Mouse (Mus musculus): ENCODE measurements at regions not wholly inside any gene's neighbourhood (a gene's known extent, or its start where the extent isn't known, plus 50 kb on each side); places are given as distances from the start of the nearest gene placed in this dataset.

DNA sequence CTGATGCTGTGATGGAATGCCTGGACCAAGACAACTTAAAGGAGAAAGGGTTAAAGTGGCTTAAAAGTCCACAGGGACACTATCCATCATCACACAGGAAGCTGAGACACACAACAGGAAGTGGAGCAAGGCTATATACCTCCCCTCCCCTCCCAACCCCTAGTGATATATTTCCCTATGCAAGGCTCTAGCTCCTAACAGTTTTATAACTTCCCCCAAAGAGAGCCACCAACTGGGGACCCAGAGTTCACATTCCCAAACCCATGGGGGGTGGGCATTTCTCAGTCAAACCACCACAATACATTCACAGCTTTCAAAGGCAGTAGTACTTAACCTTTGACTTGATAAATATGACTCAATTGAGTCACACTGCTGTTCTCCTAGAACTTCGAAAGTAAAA lies 88.6 kb upstream of the Tdrd3 start:
- Histone ChIP-seq H3K4me1 (ENCODE audit: control insufficient read depth, insufficient read depth, low read length) (no peaks in the 10 kb centered on the region), H3K4me3 (ENCODE audit: low read length) (no peak overlapping the region), H3K9ac (ENCODE audit: low read depth, low read length) (no peak overlapping the region), H3K9me3 (ENCODE audit: control insufficient read depth, low read length) (no peaks in the 10 kb centered on the region), H3K36me3 (ENCODE audit: control insufficient read depth, insufficient read depth, low read length) (no peaks in the 10 kb centered on the region), H3K4me2 (ENCODE audit: low read depth, low read length) (no peak overlapping the region), H3K27me3 (replicated peaks; ENCODE audit: control insufficient read depth, insufficient read depth, low read length) (no peaks in the 10 kb centered on the region), H3K27ac (ENCODE audit: low read length) (no peak overlapping the region)
- no peak for ATAC-seq
- WGBS, result 44% methylated on average over 1 of the region's 1 CpGs

DNA sequence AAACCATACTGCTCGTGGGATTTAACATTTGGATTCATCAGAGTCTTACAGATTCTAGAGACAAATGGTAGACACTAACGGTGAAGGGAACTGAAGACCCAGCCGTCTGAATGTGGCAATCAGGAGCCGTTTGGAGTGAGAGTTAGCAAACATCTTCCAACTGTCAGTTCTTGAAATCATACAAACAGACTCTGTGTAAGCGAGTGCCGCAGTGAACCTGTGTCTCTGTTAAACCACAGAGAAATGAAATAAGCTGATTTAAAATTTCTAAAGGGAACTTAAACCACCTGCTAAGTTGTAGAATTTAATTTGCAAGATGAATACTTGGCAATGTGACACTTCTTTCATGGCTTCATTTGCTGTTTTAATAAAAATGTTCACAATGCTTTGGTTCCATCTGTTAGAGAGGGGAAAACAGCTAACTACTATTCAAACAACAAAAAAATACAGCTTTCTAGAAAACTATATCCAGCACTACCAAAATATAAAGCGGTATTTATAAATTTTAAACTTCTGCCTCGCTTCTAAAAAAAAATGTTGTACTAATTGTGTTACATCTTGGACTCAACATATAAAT lies 78.4 kb upstream of the Tdrd3 start:
- no peaks in the 10 kb centered on the region for H3K9me3 ChIP-seq (ENCODE audit: control insufficient read depth, low read length)
- whole genome bisulfite sequencing, result 79% methylated on average over 8 of the region's 8 CpGs
- H3K4me1 ChIP-seq (ENCODE audit: control insufficient read depth, insufficient read depth, low read length), result no peaks in the 10 kb centered on the region
- no peaks in the 10 kb centered on the region for H3K27me3 ChIP-seq (replicated peaks; ENCODE audit: control insufficient read depth, insufficient read depth, low read length)
- ATAC-seq, result no peak
- H3K4me3 ChIP-seq (ENCODE audit: low read length), result no peak overlapping the region
- H3K9ac ChIP-seq (ENCODE audit: low read depth, low read length), result no peak overlapping the region
- no peak overlapping the region for H3K27ac ChIP-seq (ENCODE audit: low read length)
- no peak overlapping the region for H3K4me2 ChIP-seq (ENCODE audit: low read depth, low read length)
- no peaks in the 10 kb centered on the region for H3K36me3 ChIP-seq (ENCODE audit: control insufficient read depth, insufficient read depth, low read length)

DNA sequence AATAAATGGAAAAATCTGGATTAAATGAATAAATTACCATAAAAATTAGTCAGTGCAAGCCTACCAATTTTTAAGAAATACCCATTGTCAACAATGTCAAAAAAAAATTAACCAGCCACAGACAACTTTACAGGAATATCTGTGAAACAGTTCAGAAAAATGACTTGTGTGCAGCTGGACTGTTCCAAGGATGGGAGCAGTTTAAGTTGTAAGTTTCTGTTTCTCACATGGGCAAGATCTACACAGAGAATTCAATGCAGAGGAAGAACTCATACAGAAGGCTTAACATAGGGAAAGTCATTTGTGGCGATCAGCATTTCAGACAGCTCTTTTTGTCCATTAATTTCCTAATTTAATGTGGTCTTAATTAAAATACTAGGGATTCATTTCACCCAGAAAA lies 71.9 kb upstream of the Tdrd3 start:
- 87% methylated on average over 1 of the region's 1 CpGs for WGBS
- Histone ChIP-seq H3K9ac (ENCODE audit: low read depth, low read length) (no peak overlapping the region), H3K4me3 (ENCODE audit: low read length) (no peak overlapping the region), H3K4me2 (ENCODE audit: low read depth, low read length) (no peak overlapping the region), H3K27ac (ENCODE audit: low read length) (no peak overlapping the region), H3K9me3 (ENCODE audit: control insufficient read depth, low read length) (no peaks in the 10 kb centered on the region), H3K27me3 (replicated peaks; ENCODE audit: control insufficient read depth, insufficient read depth, low read length) (no peaks in the 10 kb centered on the region), H3K36me3 (ENCODE audit: control insufficient read depth, insufficient read depth, low read length) (no peaks in the 10 kb centered on the region), H3K4me1 (ENCODE audit: control insufficient read depth, insufficient read depth, low read length) (no peaks in the 10 kb centered on the region)
- ATAC-seq, result no peak

DNA sequence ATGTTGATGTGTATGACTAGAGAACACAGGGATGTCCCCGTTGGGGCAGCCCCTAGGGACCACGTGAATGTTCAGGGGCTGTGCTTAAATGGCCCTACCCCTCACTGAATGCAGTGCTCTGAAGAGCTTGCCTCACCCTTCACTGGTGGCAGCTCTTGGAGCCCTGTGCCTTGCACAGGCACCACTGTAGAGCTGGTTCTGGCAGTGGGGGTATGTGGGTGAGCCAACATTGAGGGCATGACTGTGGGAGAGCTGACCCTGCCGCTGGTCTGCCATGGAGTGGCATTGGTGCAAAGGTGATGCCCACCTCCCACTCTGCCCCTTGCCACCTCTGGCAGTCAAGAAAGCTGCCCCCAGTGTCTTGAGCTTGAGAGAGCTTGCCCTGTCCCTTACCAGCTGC lies 69.6 kb upstream of the Tdrd3 start:
- Histone ChIP-seq H3K4me2 (ENCODE audit: low read depth, low read length) (no peak overlapping the region), H3K4me1 (ENCODE audit: control insufficient read depth, insufficient read depth, low read length) (no peaks in the 10 kb centered on the region), H3K4me3 (ENCODE audit: low read length) (no peak overlapping the region), H3K36me3 (ENCODE audit: control insufficient read depth, insufficient read depth, low read length) (no peaks in the 10 kb centered on the region), H3K9ac (ENCODE audit: low read depth, low read length) (no peak overlapping the region), H3K9me3 (ENCODE audit: control insufficient read depth, low read length) (no peaks in the 10 kb centered on the region), H3K27me3 (replicated peaks; ENCODE audit: control insufficient read depth, insufficient read depth, low read length) (no peaks in the 10 kb centered on the region), H3K27ac (ENCODE audit: low read length) (no peak overlapping the region)
- no peak for ATAC-seq
- WGBS, result 92% methylated on average over 3 of the region's 3 CpGs

DNA sequence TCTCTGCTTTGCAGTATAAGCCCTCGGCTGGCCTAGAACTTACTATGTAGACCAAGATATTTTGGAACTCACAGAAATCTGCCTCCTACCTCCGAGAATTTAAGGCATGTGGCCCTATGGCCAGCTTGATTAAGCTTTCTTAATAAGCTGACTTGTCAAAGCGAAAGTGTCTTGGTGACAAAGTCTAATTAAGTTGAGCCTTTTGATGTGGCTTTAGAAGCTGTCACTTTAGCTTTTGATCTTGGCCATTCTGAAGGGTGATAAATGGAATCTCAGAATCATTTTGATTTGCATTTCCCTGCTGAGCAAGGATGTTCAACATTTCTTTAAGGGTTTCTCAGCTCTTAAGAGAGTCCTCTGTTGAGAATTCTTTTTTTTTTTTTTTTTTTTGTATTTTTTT lies 67.6 kb upstream of the Tdrd3 start:
- no peaks in the 10 kb centered on the region for H3K27me3 ChIP-seq (replicated peaks; ENCODE audit: control insufficient read depth, insufficient read depth, low read length)
- no peak overlapping the region for H3K4me2 ChIP-seq (ENCODE audit: low read depth, low read length)
- H3K9me3 ChIP-seq (ENCODE audit: control insufficient read depth, low read length), result no peaks in the 10 kb centered on the region
- H3K9ac ChIP-seq (ENCODE audit: low read depth, low read length), result no peak overlapping the region
- no peak overlapping the region for H3K27ac ChIP-seq (ENCODE audit: low read length)
- WGBS, result 68% methylated on average over 3 of the region's 3 CpGs
- H3K4me1 ChIP-seq (ENCODE audit: control insufficient read depth, insufficient read depth, low read length), result no peaks in the 10 kb centered on the region
- no peak for ATAC-seq
- no peak overlapping the region for H3K4me3 ChIP-seq (ENCODE audit: low read length)
- H3K36me3 ChIP-seq (ENCODE audit: control insufficient read depth, insufficient read depth, low read length), result no peaks in the 10 kb centered on the region

DNA sequence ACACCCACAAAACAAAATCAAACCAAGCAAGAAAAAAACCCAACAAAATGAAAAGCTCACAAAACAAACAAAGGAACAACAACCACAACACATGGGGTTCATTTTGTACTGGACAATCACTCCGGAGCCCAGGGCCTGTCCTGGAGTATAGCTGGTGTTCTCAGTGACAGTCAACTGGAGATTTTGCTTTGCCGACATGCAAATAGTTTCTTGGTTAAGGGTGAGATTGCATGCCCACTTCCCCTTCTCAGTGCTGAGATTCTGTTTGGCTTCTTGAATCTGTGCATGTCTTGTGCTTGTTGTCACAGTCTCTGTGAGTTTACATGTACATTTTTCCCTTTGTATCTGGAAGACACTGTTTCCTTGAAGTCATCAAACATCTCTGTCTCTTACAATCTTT lies 50.6 kb upstream of the Tdrd3 start:
- 95% methylated on average over 2 of the region's 2 CpGs for WGBS
- no peak overlapping the region for H3K27ac ChIP-seq (ENCODE audit: low read length)
- no peaks in the 10 kb centered on the region for H3K27me3 ChIP-seq (replicated peaks; ENCODE audit: control insufficient read depth, insufficient read depth, low read length)
- no peak overlapping the region for H3K4me2 ChIP-seq (ENCODE audit: low read depth, low read length)
- H3K9ac ChIP-seq (ENCODE audit: low read depth, low read length), result no peak overlapping the region
- no peak overlapping the region for H3K4me3 ChIP-seq (ENCODE audit: low read length)
- H3K9me3 ChIP-seq (ENCODE audit: control insufficient read depth, low read length), result no peaks in the 10 kb centered on the region
- no peaks in the 10 kb centered on the region for H3K36me3 ChIP-seq (ENCODE audit: control insufficient read depth, insufficient read depth, low read length)
- no peaks in the 10 kb centered on the region for H3K4me1 ChIP-seq (ENCODE audit: control insufficient read depth, insufficient read depth, low read length)
- ATAC-seq, result no peak

All from intestine, embryonic 16.5 days (tissue).